Mouse (Mus musculus) cerebellum, adult 11-12 months (tissue): ENCODE results near the gene Pamr1.

Source experiments
- DNase-seq: peaks from one replicate; pipeline ENCODE4 v3.0.0; 2022

The Pamr1 gene

DNA sequence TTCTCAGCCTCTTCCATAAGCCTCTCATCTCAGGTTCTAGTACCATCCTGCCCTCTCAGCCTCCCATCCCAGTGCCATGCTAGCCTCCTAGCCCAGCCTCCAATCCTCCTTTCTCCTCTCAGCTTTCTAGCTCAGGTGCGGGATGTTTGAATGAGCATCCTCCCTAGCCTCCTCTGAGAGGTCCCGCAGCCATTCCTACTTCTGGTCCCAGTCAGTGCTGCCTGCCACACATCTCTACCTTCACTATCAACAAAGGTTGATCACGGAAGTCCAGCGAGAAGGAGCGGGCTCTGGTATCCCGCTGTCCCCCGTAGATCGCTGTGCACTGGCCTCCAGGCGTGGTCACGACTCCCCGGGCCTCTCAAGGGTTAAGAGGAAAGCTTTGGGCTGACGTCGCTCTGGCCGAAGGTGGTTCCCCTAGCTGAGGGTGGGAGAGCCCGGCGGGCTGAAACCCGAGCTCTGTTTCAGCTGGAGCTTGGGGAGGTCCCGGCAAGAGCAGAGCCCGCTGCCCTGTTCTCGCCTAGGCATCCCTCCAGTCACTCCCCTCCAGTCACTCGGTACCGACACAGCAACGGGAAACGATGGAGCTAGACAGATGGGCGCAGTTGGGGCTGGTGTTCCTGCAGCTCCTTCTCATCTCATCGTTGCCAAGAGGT lies at the start of gene Pamr1:
TSS of gene Pamr1 (plus strand) at position 402 of the 656 bp plus-strand sequence.
- peak; percentile 10 for DNase-seq

DNA sequence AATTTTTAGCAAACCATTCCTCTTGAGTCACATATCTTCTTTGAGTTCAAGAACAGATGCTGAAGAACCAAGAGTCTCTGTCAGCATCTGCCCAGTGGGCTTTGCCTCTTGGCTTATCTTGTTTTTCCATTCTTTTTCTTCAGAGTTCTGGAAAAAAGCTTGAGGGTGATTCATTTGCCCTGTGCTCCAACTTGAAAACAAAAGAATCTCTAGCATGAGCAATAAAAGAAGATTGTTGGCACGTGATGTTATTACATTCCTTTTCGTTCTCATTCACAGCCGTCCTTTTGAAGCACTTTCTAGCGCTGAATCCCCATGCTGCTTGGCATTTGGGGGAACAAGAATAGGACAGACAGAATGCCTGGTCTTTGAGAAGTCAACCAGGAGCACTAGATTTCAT lies 42.2 kb upstream of the Pamr1 start:
- DNase-seq, result no peak

DNA sequence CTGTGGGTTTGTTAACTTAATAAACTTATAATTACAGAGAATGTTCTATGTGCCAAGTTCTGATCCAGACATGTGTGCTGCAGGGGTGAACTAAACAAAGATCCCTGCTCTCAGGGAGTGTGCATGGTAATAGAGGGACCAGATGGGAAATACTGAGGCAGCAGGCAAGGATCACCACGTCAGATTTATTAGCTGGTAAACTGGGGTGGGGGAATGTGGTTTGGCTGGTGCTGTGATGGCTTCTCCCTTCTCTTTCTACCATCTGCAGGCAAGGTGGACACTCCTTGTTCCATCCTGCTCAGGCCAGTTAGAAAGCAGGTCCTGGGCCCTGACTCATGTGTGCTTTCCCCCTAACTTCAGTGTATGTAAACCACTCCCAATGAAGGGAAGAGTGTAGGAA lies 41.7 kb upstream of the Pamr1 start:
- no peak for DNase-seq

DNA sequence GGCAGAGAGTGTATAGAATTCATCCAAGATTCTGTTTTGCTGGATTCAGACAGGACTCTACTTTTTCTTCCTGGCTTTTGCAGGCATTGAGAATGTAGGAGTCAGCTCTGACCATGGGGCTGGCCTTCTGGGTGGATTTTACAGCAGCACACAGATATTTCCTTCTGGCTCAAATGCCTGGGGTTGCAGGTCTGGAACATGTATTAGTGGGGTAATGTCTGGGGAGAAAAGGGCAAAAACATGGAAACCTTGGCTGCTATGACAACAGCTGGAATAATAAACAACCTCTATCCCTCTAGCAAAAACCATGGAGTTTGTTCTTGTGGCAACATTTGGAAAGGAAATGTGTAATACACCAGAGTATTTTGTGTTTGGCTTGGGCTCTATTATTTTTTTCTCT lies 29.9 kb upstream of the Pamr1 start:
- DNase-seq, result no peak

DNA sequence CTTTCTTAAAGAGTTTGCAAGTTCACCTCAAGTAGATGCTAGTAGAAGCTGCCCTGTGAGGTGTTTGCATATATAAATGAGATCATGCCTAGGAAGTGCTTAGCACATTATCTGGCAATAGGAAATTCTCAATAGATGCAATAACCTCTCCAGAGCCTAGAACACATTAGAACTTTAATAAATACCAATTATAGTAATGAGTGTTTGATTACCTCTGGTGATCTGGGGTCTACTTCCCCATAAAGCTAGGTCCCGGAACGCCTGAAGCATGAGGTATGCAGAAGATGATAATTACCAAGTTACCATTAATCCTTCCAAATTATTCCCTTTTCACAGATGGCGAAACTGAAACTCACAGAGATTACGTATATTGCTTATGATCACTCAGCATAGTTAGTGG lies 22.2 kb upstream of the Pamr1 start:
- no peak for DNase-seq

DNA sequence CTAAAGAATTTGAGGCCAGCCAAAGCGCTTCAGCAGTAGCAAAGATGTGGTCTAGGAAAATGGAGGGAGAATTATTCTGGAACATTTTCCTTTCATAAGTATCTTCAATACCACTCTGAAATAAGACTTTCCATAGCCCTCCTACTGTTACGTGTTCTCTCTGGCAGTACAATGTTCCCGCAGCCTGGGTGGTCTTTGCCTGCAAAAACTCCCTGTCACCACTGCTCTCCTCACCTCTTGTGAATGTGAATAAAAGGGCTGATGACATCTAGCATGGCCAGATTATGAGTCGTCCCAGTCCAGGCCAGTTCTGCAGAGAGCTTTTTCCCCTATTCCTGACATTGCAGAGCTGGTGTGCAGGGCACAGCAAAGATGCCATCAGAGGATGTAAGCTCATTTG lies 16.4 kb upstream of the Pamr1 start:
- no peak for DNase-seq

DNA sequence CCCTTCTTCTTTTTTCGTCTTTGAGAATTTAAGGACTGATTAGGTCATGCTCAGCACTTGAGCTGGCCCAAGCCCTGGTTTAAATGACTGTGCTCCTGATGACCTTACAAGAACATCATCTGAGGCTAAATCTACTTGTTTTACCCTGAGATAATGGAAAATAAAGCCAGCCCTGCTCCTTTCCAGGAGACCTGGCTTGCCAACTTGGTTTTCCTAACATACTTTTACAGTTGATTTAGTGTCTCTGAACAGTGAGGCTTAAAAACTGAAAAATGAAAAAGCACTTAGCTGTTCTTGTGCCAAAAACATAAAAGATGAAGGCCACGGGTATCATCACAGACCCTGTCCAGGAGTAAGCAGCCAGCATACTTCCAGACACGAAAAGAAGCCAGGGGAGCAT lies 13.0 kb upstream of the Pamr1 start:
- DNase-seq, result no peak

DNA sequence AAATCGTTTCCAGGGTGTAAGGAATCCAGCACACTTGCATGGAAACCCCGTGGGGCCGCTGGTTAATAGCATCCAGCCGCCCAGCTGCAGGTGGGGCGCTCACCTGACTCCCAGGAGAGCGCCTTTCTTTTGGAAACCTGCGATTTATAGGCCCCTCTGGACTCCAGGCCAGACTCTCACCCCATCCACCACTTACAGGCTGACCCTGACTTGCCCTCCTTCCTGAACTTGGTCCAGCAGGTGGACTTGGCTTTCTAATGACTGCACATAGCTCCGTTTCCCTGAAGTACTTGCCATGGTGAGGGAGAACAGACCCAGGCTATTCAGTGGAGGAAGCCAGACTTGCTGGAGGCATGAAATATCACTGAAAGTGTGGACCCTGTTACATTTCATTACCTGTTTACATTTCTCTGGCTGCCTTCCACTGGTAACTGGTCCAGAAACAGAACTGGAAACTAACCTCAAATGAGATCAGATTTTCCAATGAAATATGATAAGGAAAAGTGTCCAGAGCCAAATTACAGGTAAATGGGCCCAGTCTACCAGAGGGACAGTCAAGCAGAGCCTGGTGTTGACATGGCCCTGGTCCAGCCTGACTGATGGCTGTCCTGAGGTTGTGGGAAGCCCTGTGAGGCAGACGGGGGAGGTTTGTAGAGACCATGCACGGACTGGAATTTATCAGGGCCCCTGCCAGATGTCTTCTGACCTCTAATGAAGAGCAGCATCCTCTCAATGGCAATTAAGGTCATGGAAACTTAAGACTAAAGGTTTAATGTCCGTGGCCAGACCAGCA lies 9.2 kb upstream of the Pamr1 start:
- no peak for DNase-seq

DNA sequence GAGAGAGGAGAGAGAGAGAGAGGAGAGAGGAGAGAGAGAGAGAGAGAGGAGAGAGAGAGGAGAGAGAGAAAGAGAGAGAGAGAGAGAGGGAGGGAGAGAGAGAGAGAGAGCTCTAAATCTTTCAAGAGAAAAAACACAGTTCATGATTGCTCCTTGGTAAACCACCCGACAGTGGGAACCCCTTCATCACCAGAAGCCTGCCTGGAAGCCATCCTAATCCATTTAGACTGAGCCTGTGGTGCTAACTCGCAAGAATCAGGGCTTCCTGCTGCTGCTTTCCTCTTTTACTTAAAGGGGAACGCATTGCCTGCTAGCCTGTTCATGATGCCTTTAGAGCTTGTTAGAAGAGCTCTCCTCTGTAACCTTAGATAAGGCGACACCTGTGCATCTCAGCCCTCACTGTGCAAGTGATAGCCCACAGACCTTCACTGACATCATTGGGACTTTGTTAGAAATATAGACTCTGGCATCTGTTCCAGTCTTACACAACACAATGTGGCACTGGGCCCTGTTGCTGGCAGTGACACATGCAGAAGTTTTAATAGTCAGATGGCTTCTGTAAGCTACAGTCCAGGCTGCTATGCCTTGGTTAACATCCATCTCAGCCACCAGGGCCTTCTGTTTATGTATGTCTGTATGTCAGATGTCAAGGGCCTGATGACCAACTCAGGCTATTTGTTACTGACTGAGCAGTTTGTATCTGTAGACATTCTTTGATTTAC lies 8.2 kb upstream of the Pamr1 start:
- no peak for DNase-seq

DNA sequence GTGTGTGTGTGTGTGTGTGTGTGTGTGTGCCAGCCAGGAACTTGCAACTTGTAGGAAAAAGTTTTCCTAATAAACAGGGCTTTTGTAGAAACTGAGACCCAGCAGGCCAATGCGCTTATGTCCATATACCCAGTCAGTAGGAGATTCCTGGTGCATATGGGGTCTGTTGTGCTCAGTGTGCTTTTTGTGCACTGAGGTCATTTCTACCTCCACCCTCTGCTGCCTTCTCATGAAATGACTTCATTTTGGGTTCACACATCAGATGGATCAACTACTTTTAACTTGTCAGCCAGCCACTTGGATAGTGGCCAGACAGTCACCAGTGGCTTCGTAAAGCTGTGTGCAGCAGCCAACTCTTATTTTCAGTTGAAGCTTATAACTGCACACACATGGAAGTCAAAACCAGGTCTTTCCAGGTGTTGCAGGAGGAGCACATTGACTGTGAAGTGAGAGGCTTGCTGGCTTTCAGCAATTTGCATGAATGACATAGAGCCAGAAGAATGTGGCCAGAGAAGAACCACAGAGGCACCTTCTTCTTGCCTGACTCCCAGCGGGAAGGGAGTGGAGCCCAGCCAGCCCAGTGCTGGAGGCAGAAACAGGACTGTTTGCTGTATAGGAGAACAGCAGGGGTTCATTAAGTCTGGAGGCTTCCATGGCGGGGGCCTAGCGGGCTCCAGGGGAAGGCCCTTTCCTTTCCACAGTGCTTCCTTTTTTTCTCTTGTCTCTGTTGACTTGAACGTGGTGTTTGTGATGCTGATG lies 5.7 kb upstream of the Pamr1 start:
- no peak for DNase-seq

DNA sequence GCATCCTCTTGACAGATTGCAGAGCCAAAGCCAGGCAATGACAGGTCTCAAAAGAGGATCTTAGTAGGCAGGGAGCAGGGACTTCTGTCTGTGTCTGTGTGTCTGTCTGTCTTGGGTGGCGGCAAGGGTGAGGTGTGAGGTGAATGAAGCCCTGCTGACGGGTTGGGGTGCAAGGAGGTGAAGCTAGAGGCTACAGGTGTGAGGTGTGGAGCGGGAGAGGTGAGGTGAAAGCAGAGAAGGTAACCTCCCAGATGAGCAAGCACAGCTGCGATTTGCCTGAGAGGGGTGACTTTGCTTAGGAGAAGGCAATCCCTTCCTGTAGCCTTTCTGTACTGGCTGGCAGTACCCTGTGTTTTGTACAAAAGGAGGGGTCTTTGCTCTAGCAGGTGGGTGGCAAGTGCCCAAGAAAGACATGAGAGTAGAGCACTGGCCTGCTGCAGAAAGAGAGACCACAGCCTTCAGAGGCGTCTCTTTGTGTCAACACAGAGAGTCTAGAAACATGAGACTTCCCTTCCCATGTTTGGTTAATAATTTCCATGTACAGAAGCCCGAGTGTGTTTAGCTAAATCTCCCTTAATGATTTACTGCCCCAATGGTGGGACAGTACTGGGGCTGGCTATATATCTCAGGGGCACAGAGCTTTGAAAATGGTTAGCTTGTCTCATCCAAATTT lies 1.2 kb downstream of the Pamr1 start:
- no peak for DNase-seq

DNA sequence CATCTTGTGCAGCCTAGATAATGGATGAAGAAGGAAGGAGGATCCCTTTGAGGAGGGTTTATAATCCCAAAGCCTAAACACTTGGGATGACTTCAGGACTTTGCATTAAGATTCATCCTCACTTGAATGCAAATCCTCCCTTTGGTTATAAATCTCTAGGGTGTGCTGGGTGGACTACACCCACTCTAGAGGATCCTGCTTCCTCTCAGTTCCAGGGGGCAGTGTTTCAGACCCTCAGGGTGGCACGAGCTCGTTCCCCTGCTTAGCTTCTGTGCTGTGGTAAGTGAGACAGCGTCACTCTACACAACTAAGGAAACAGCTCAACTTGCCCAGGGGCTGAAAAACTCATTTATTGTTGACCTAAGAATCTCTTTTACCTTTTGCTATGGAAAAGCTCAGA lies 1.8 kb downstream of the Pamr1 start:
- DNase-seq, result no peak

DNA sequence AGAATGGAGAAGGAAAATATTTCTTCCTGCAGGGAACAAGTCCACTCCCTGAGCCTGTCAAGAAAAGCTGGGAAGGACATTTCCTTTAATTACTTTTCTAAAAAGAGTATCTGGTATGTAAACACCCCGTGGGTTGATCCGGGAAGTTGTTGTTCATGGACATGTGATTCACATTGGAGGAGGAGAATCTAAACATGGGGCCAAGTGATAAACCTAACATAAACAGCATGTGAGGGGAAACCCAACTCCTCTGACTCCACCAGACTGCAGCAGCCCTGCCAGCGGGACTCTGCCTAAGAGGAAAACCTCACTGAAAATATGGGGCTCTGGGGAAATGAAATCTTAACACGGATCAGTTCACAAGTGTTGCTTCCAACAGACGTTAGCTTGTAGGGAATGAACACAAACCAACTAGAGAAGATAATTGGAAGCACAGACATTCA lies 2.3 kb downstream of the Pamr1 start:
- DNase-seq, result no peak

DNA sequence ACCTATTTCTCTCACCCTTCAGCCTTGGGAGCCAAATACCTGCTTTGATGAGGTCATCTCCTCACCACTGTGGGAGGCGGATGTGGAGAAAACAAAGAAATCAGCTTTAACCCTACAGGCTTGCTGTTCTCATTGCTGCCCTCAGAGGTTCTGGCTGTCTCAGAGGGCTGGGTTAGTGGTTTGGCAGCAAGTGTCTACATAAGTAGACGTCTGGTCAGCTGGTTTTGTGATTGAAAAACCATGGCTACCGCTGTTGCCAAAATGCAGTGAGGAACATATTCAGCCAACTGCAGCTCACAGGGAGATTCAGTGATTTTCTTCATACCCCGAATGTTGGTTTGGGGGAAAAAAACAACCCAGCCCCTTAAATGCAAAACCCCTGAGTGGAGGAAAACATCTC lies 7.3 kb downstream of the Pamr1 start:
- no peak for DNase-seq

DNA sequence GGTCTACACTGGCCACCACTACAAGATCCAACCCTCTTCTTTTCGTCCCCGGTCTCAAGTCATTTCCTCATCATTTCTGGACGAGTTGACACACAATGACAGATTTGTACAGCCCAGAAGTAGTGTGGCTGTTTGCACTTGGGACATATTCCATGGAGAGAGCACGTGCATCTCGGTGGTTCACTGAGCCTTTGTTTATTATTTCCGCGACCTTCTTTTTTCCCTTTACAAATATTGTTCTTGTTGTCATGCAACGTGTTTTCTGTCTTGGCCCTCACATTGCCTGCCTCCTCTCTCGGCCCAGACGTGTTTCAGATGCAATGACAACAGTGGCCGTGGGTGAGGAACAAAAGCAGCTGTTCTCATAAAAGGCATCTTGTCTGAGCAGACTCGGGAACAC lies 9.2 kb downstream of the Pamr1 start:
- DNase-seq, result no peak

DNA sequence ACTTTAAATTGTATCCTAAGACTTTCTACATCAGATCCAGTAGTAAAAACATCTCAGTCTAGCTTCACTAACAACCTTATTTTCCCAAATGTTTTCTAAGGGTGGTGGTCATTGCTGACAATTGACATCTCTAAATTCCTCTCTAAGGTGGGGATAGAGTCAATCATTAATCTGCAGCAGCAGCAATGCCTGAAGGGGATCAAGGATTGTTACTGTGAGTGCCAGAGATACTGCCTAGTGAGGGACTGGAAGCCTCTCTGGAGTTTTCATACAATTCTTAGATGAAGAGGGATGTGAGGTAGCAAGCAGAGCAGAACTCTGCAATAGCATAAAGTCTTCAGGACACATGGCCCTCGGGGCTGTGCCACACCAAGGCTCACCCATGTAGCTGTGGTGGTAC lies 14.0 kb downstream of the Pamr1 start:
- DNase-seq, result no peak

DNA sequence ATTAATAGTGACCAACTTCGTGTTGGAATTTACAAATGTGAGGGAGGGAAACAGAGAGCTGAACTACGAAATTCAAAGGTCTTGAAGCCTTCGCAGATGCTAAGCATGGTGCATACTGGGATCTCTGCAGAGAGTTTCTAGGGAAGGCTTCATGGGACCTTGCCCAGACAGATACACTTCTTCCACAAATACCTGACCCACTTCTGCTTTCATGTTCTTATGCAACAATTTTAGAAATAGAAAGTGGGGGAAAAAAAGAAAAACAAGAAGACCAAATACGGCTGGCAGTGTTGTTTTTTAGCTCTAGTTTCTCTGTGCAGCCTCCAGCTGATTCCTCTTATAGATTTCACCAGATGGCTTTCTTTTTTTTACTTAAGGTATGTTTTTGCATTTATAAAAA lies 29.4 kb downstream of the Pamr1 start:
- no peak for DNase-seq

DNA sequence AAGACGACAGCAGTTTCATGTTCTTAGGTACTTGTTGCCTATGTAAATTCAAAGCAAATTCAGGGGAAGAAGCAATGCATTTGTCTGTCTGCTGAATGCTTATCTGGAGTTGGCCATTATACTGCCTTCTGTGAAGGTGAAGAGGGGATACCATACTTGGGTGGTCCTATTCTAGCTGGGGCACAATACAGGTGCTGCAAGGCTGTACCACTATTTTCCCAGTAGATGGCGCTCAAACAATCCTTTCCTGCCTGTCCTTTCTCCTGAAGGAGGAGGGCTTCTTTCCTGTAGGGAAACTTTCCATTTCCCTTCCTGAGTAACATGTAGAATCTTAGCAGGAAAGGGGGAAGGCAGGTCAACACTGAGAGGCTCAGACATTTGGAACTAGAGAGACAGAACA lies 40.2 kb downstream of the Pamr1 start:
- peak; percentile 12 for DNase-seq

DNA sequence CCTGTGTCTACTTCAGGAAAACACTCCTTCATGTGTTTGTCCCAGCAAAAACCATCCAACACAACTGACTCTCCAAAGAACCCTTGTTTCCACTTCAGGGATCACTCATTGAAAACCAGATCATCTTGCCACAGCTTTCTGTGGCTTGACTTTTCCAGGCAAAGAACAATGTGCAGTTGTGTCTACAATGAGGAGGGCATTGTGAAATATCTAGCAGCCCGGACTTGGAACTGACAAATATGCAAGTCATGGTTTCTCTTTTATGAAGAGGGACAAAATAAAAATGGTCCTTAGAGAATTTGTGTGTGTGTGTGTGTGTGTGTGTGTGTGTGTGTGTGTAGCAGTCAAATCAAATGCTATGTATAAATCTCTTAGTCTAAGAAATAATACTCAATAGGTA lies 44.7 kb downstream of the Pamr1 start:
- no peak for DNase-seq

DNA sequence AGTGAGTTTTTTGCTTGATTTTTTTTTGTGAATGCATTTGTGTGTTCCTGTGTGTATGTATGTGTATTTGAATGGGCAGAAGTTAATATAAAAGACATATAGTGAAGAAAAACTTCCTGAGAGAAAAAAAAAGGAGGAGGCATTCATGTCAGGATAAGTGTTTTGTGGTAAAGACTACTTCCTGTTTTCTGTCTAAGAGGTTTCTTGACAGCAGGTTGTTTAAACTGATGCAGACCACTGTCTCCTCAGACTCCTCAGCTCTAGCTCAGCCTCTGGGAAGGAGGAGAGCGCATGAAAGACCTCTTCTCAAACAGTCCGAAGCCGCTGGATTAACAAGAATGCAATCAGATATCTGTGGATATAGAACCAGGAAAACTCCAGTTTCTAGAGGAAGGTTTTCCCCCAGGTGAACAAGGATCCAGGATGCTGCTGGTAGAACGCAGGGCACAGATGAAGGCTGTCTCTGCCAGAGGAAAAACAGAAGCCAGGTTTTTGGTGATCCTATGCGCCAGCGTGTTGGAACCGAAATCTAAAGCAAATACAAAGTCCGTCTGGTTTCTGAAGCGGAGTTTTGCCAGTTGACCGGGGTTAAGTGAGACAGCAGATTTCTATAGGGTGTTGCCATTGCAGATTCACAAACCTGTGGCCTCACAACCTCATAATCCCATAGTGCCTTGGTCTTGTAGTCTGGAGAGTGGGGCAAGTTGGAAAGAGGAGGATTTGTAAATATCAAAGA lies 45.8 kb downstream of the Pamr1 start:
- DNase-seq, result no peak

DNA sequence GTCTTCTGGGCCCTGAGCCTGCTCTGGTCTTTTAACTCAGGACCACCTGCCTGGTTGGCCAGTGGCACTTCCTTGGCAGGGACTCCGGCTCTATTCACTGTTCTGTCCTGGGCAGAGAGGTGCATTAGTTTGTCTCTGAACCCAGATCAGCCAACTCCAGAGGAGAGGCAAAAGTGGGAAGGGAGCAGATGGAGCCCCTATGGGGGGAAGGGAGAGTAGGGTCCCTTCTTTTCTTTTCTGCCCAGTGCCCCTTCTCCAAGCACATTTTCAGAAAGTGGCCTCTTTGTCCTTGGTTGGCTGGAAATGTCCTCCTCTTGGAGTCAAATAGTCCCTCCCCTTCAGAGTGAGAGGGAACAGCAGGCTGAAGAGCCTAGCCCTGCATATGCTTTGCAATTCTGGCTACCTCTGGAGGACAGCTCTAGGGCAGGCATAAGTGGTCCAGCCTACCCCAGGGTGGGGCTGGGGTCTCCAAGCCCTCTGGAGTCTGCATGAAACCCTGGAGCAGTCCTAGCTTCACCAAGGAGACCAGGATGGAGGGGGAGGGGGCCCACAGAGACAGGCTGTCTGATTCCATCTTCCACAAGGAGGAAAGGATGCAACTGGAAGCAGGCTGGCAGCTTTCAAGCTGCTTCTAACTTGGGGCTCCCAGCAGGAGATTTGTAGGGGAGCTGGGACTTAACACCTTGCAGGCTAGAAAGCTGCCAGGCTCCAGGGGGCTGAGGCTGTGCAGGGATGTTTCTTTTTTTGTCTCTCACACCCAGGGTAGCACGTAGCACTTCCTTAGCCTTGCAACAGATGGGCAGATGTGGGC lies 49.3 kb downstream of the Pamr1 start:
- peak; percentile 29 for DNase-seq
